Mouse (Mus musculus): ENCODE data around the gene Prr5.
"Not testable (repeated sequence)": the region's sequence is repeated elsewhere in the genome, so short reads cannot be mapped to it uniquely, and the experiment has no call there.

The Prr5 gene

DNA sequence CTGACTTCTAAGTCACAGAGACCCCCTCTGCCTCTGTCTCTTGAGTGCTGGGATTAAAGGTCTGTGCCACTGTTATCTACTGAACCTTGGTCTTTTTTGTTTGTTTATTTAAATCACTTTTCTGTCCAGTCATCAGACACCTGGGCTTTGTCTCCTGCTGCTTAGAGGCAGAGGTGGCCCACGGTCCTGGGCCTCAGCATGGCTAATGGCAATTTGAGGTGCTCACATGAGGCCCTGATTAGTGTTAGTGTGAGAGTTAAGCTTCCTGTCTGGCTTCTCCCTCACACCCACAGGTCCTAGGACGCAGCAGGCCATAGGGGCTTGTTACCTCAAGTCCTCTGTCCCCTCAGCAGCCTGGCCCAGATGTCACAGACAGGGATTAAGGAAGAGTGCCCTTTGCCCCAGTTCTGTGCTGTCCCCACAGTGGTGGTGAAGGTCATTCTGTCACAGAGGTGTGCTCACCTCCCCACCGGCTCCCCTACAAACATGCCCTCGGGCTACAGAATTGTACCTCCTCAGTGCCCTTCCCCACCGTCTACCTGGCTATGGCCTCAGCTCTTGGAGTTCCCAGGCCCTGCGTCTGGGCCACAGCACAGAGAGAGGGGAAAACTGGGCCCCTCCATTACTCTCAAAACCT, 37.7 kb downstream of the Prr5 start:
- intact Hi-C loops (cut with DNase I) = no loop called here

DNA sequence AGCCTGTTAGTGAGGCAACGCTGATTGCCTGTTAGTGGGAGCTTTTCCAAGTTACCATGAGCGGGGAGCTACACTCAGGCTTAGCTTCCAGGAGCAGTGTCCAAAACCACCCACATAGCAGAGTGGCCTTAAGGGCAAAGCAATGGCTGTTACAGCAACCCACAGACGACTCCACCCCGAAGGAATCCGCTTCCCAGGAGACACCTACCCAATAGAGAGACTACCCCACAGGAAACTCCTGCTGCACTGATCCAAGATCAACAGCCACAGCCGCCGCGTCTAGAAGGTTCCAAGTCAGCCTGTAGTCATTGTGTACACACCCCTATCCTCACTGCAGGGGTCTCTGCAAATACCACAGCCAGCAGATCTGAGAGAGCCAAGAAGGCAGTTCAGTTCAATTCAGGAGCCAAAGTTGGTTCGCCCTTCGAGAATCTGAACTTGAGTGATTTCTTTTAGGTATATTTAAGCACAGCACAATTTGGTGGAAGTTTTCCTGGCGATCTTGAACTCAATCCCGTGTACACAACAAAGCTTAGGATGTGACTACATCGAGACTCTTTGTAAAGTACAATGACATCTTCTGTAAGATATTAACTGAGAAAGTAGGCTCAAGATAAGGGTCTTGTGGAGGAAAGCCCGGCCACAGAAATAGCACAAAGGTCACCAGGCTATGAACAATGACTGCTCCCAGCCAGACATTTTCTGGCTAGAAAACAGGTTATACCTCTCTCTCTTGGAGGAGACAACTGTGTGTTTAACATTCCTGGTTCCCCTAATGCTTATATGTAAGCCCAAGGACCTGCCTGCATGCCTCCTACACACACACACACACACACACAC, 43.4 kb downstream of the Prr5 start:
- intact Hi-C loops (cut with DNase I) = no loop called here

DNA sequence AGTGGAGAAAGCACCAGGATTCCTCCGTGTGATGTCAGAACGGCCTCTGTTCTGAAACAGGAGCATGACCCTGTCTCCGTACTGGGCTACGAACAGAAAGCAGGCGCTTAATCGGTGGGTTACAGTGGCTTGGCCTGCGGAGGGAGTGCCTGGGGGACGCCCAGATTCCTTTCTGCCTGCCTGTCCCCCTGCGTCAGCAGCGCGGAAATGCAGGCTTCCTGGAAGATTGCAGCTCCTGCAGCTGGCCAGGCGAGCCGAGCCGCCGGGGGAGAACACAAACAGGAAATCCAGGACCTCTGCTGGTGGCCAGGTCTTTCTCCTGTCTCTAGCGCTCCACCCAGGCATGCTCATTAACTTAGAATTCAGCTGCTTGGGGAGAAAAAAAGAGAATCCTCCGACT, 45.3 kb downstream of the Prr5 start:
- intact Hi-C loops (cut with DNase I) = no loop called here

DNA sequence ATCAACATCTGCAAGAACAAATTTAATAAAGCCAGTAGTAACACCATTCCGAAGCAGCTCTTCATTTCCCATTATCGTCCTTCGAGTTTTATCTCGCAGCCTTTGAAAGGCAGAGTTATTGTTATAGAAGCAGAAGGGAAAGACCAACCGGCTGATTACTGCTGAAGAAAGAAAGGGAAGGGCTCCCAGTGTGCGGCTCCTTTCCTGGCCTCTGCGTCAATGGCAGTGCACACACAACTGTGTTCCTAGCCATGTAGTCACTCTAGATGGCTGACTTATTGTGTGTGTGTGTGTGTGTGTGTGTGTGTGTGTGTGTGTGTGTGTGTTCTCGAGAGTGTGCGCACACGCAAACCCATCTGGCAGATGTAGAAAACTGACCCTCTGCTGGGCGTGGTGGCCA, 45.7 kb downstream of the Prr5 start:
- intact Hi-C loops (cut with DNase I) = no loop called here

DNA sequence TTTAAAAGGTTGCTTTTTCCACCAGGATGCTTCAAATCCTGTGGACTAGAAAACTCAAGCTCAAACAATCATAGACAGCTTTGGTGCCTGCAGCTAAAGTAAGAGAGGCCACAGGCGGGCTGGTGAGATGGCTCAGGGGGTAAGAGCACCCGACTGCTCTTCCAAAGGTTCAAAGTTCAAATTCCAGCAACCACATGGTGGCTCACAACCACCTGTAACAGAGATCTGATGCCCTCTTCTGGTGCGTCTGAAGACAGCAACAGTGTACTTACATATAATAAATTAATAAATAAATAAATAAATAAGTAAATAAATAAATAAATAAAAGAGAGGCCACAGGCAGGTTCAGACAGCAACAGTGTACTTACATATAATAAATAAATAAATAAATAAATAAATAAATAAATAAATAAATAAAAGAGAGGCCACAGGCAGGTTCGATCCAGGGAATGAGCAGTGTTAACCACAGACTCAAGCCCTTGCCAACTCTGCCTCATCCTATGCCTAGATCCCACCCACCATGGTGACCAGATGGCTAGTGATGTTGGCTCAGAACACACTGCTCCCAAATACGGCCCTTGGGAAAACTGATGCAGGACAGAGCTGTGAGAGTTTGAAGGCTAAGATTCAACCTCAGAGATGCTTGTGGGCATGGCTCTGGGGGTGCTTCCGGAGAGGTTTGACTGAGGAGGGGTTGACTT, 48.3 kb downstream of the Prr5 start:
- intact Hi-C loops (cut with DNase I) = not testable (repeated sequence)

DNA sequence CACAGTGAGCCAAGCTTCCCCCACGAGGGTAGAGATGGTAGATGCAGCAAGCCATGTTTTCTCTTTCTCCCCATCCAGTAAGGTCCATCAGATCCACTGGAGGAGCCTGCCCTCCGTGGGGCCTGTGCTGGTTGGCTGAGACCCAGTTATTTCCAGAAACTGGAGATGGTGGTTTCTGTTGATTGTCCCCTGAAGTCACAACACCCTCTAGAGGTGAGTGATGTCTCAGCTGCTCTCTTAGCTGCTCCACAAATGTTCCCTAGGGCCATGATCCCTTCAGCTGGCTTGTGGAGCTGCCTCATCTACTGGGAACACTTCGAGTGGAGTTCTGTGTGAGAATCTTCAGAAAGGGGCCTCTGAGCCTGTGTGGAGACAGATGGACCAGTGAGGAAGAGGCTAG, 49.4 kb downstream of the Prr5 start:
- intact Hi-C loops (cut with DNase I) = no loop called here

DNA sequence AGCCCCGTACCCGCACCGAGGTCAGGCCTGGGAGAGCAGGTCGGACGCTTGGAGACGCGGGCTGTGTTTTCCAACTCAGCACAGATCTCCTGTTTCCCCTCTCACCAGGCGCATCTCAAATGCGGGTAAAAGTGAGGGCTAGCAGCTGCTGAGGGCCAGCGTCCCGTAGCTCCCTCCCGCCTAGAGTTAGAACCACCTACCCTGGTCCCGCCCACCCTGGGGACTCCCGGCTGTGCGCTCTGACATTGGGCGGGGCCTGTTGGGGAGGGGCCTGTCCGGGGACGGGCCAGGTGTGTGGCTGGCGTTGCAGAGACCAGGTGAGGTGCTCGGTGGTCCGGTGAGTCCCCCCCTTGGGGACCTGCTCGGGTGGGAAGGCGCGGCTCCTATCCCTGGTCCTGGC, 50.4 kb downstream of the Prr5 start, which contains the start of gene Arhgap8:
TSS of gene Arhgap8 (plus strand) at position 262 of the 400 bp plus-strand sequence.
- intact Hi-C loops (cut with DNase I) = no loop called here

DNA sequence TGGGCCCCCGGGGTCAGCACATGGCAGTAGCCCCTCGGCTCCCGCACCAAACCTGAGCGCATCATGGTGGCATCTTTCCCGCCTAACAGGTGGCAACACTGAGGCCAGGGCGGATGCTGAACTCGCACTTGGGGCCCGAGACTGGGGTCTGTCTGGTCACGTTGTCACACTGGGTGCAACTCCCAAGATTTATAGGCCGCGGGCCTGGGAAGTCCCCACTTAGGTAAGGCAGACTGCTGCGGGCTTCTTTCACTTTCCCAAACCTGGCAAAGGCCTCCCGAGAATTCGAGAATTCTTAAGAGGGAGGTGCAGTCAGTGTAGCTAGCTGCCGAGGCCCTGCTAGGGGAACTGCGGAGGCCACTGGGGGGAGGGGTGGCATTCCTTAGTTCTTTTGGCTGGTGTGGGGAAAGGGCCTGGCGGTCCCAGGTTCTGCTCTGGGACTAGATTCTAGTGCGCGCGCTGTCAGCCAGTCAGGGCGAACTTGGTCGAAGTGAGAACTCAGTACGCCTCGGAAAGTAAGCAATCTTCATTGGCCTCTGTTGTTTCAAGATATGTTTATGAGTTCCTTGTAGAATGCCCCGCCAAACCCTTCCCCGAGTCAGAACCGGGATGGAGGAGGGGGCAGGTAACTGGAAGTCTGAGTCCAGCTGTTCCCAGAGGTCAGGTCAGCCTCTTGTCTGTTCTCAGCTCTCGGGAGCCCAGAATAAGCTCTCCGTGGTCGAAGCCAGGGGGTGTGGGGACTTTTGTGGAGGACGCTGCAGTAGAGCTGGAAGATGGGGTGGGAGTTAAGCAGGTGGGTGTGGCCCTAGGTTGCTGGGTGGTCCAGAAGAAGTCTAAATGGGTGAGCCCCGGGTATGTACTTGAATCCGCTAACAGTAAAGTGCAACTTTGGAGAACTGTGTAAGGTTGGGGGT, 51.1 kb downstream of the Prr5 start:
- intact Hi-C loops (cut with DNase I) = no loop called here

DNA sequence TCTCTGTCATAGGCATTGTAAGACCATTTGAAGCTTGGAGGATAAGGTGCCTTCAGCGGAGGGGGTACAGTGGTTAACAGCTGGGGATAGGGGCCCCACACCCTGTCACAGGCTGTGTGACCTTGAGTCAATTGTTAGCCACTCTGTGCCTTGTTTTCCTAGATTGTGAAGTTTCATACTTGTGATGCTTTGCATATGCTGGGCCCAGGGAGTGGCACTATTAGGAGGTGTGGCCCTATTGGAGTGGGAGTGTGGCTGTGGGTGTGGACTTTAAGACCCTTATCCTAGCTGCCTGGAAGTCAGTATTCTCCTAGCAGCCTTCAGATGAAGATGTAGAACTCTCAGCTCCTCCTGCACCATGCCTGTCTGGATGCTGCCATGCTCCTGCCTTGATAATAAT, 54.2 kb downstream of the Prr5 start:
- intact Hi-C loops (cut with DNase I) = not testable (repeated sequence)

DNA sequence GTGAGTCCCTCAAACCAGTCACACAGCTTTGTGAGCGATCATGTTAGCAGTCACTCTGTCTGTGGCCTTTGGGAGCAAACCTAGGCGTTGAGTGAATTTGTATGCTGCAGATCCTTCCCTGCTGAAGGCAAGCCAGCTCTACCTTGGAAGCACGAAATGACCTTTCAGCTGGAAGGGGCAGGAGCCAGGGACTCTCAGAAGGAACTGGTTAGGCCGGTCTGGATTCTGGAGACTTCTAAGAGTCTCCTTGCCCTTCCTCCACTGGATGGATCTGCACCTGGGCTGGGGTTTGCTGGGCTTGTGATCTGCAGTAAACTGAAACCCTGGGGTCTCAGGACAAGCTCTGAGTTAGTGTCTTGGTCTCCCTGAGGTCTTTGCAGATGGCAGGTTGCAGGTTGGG, 54.8 kb downstream of the Prr5 start:
- intact Hi-C loops (cut with DNase I) = no loop called here

DNA sequence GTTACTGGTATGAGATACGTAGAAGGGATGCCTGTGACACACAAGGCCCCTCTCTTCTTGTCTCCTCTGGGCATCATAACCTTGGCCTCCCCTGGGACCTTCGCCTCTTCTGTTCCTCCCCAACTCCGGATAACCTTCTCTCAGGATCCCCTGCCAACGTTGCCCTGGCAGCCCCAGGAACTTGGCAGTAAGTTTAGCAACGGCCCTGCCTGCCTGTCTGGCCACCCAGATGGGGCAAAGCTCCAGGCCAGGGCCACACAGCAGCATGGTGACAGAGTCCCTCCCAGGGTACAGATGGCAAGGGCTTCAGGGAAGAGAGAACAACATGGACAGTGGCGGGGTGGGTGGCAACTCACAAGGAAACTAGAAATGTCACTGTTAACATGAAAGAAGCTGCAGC, 60.3 kb downstream of the Prr5 start:
- intact Hi-C loops (cut with DNase I) = no loop called here

DNA sequence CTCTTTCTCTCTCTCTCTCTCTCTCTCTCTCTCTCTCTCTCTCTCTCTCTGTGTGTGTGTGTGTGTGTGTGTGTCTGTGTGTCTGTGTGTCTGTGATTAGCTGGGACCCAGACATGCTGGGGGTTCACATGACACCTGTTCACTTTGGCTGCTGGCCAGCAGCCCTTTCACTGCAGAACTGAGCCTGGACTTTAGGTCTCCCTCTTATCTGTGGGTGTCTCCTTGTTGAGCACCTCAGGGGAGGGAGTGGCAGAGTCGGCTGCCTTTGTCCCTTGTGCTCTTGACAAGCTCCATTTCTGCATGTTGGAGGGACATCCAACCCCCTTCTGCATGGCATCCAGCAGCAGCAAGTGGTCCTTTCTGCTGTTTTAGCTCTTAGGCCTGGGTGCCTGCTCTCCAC, 61.5 kb downstream of the Prr5 start:
- intact Hi-C loops (cut with DNase I) = no loop called here

DNA sequence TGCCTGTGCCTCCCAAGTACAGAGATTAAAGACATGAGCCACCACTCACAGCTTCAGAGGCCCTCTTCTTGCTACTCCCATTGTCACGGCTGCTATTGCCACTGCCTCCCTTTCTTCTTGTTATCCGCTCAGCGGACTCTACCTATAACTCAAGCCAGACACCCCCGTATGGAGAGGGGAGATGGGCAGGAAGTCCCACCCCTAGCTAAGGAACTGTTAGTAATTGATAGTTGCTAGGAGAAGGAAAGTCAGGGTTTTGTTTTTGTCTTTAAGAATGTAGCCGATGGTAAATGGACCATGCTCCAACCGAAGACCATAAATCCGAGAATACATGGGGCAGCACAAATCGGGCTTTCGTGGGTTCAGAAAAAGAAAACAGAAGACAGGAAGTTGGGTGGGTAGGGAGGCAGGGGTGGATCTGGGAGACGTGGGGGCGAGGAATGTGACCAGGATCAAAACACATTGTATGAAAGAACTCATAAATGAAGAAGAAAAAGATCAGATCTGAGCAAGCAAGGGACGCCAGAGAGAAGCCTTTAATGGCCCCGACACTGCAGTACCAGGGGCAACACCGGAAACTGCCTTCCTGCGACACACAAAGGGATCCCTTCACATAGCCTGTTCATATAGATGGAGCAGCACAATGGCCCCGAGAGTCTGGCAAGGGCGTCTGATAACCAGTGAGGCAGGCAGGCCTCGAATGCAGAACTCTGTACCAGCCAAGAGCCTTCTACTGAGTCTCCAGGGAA, 62.4 kb downstream of the Prr5 start:
- intact Hi-C loops (cut with DNase I) = no loop called here

DNA sequence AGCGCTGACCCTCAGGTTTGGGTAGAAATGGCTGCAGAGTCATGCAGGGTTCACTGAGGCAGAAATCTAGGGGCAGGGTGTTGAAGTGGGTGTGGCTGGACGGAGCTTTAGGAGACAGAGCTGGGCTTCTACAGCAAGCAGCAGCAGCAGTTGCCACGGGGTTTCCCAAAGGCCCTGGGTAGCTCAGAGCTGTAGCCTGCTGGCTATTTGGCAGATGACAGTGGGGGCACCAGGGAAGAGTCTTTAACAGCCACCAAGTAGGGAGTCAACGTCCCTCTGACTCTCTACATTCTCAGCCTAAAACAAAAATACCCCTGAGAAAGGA, 63.0 kb downstream of the Prr5 start:
- intact Hi-C loops (cut with DNase I) = no loop called here

DNA sequence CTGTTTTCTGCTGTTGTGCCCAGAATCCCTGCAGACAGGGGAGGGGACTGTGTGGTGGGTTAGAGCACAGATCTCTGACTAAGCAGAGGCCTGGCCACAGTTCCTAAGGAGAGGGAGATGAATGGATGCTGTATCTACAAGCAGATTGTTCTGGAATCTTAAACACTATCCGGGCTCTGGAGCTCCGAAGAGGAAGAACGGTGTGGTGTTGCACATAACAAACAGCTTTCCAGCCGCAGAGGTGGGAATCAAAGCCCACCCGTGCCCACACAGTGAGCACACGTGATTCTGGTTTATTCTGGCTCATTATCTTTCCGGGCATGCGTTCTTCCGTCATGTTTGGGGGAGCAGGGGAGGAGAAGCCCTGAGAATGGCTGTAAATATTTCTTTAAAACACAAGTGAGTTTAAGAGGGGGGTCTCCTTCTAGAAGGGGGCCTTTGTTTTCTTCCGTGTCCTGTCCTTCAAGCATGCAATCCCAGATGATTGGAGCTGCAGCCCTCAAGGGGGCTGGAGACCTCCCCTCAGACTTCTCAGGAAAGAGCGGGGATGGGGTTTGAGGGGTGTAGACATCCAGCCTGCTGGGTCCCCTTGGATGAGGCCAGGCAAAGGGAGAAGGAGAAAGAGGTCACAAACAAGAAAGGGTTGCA, 67.0 kb downstream of the Prr5 start:
- intact Hi-C loops (cut with DNase I) = no loop called here

DNA sequence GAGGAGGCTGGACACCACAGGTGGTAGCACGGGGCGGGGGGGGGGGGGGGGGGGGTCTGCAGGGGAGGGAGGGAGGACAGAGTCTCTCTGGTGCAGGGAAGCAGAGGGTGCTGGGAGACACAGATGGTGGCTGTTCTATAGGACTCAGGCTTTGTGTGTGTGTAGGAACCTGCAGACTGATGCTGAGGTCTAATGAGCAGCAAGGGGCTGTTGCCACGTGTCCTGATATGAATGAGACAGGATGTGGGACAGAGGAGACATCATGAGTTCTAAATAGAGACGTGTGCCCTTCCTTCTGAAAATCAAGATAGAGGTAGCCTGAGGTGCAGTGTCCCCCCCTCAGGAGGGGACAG, 67.5 kb downstream of the Prr5 start:
- intact Hi-C loops (cut with DNase I) = no loop called here

DNA sequence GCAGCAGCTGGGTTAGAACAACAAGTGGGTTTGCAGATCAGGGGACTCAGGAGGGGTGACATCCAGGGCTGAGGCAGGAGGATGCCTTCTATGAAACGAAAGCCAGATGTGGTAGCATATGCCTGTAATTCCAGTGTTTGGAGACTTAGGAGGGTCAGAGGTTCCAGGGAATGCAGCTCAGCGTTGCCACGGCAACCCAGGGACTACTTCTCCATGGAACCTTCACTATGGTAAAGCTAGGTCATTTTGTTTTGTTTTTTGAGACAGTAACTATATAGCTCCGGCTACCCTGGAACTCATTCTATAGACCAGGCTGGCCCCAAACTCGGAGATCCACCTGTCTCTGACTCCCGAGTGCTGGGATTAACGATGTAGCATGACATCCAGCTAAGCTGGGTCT, 68.8 kb downstream of the Prr5 start:
- intact Hi-C loops (cut with DNase I) = no loop called here

DNA sequence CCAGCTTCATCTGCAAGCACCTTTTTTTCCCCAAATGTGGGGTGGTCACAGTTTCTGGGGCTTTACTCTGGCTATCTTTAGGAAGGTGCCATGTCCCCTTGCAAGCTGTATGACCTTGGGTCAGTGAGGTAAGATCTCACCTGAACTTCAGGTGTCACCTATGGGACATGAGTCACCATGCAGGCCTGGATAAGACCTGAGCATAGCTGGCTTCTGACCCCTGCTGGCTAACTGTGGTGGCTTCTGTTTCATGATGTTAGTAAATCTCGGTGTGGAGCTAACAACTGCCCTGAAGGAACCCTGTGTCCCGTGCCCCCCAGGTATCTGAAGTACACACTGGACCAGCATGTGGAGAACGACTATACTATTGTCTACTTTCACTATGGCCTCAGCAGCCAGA, 72.2 kb downstream of the Prr5 start:
- intact Hi-C loops (cut with DNase I) = no loop called here

DNA sequence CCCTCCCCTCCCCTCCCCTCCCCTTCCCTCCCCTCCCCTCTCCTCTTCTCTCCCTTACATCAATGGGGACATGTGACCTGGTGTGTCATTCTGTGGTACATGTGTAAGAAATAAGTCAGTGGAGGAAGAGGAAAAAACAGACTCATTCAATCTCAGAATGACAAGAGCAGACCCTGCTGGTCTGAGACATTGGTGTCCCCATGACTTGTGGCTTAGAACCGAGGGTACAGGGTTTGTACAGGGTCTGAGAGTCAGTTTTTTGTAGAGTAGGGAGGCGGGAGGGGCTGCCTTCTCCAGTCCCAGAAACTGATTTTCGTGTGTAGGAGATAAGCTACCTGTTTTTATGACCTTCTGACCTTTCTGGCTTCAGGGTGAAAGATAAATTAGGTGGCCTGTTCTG, 73.9 kb downstream of the Prr5 start:
- intact Hi-C loops (cut with DNase I) = no loop called here

DNA sequence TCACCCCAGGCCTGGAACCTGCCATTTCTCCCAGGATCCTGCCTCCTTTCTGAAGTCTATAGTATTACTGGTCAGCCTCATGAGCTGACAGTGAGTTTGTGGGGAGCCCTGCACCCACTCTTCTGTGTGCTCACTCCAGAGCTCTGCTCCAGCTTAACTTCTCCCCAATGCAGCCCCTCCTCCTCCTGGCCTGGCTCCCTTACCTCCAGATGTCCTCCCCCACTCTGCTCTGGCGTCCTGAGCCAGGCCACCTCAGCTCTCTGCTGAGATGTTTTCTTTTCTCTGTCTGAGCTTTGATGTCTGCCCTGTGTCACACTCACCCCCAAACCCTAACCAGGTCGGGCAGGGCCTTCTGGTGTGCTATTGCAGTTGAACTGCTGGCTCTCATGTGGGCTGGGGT, 74.9 kb downstream of the Prr5 start:
- intact Hi-C loops (cut with DNase I) = no loop called here
